Mouse (Mus musculus) midbrain, embryonic 14.5 days (tissue): ENCODE data around the gene 1700013G24Rik. TPM values are rescaled to one million over a fixed set of nuclear protein-coding genes. Genes with fewer than 3 reads are reported as not detected.

Experiments used
- ATAC-seq: fragments of 200-750 bp; cut with Nextera tagmentation; 2 replicates; pipeline ENCODE4 v1.8.0; 2017; ENCODE audit warnings: moderate number of reproducible peaks, moderate library complexity; ENCODE audit not compliant: low FRiP score, low TSS enrichment
- DNase-seq: peaks from one replicate; pipeline ENCODE4 v3.0.0-alpha.2; 2015
- H3K27ac ChIP-seq: fragments of 300-500 bp; sonication (generic); replicated peaks from 2 replicates; pipeline ENCODE4 v1.5.1; 2014; ENCODE audit warnings: mild to moderate bottlenecking, low read depth, low read length, moderate library complexity
- H3K27me3 ChIP-seq: fragments of 300-500 bp; sonication (generic); 2 replicates; pipeline ENCODE4 v1.6.1; 2014; ENCODE audit warnings: low read length, control low read depth, mixed read lengths; ENCODE audit not compliant: control insufficient read depth, insufficient read depth
- H3K36me3 ChIP-seq: fragments of 300-500 bp; sonication (generic); 2 replicates; pipeline ENCODE4 v1.6.1; 2014; ENCODE audit warnings: low read length, control low read depth; ENCODE audit not compliant: control insufficient read depth, insufficient read depth
- H3K4me1 ChIP-seq: fragments of 300-500 bp; sonication (generic); 2 replicates; pipeline ENCODE4 v1.6.1; 2014; ENCODE audit warnings: mild to moderate bottlenecking, antibody characterized with exemption, low read length, control low read depth; ENCODE audit not compliant: control insufficient read depth, insufficient read depth
- H3K4me2 ChIP-seq: fragments of 300-500 bp; sonication (generic); 2 replicates; pipeline ENCODE4 v1.6.1; 2014; ENCODE audit warnings: mild to moderate bottlenecking, low read length, moderate library complexity
- H3K4me3 ChIP-seq: fragments of 300-500 bp; sonication (generic); replicated peaks from 2 replicates; pipeline ENCODE4 v1.5.1; 2014; ENCODE audit warnings: low read depth, low read length
- H3K9ac ChIP-seq: fragments of 300-500 bp; sonication (generic); replicated peaks from 2 replicates; pipeline ENCODE4 v1.6.1; 2014; ENCODE audit warnings: mild to moderate bottlenecking, low read length, moderate library complexity
- H3K9me3 ChIP-seq: fragments of 300-500 bp; sonication (generic); 2 replicates; pipeline ENCODE4 v1.6.1; 2016; ENCODE audit warnings: low read length, control low read depth, mixed read lengths; ENCODE audit not compliant: control insufficient read depth
- WGBS: fragments of 180-500 bp; shearing (Covaris S2); extraction: QIAGEN DNeasy Blood & Tissue Kit; methylation state at CpG from one replicate; pipeline ENCODE4 v1.1.7; 2014; 5-methylcytosine and 5-hydroxymethylcytosine counted together
- polyA plus RNA-seq: library from polyadenylated mRNA; unstranded; fragments of >200 nt; fragmentation: Nextera tagmentation; extraction: Ambion mirVana; gene quantifications from 2 replicates; pipeline ENCODE4 v1.2.1, GENCODE M21; 2014

Gene 1700013G24Rik
- polyA plus RNA-seq, 1 experiment from 2014 or later, result not detected

- H3K4me3 ChIP-seq, result no peak overlapping the region
- no peaks in the 10 kb centered on the region for H3K27me3 ChIP-seq
- no peaks in the 10 kb centered on the region for H3K4me1 ChIP-seq
- no peaks in the 10 kb centered on the region for H3K9me3 ChIP-seq
- no peak overlapping the region for H3K4me2 ChIP-seq
- no peak overlapping the region for H3K27ac ChIP-seq
- ATAC-seq (no peak), DNase-seq (no peak)
- WGBS, result 86% methylated on average over 8 of the region's 8 CpGs
- no peaks in the 10 kb centered on the region for H3K36me3 ChIP-seq
- H3K9ac ChIP-seq, result no peak overlapping the region
Measured at GRCm38 (mm10) chr4:137436979-137437669, 16.0 kb upstream of the 1700013G24Rik start.

- Histone ChIP-seq H3K4me1 (no peaks in the 10 kb centered on the region), H3K27me3 (no peaks in the 10 kb centered on the region), H3K36me3 (no peaks in the 10 kb centered on the region), H3K27ac (no peak overlapping the region), H3K9ac (no peak overlapping the region), H3K4me3 (no peak overlapping the region), H3K4me2 (no peak overlapping the region), H3K9me3 (no peaks in the 10 kb centered on the region)
- 91% methylated on average over 8 of the region's 8 CpGs for WGBS
- ATAC-seq, result no peak
- DNase-seq, result no peak
Measured at GRCm38 (mm10) chr4:137438842-137439241, 14.2 kb upstream of the 1700013G24Rik start.

- Histone ChIP-seq H3K4me1 (no peaks in the 10 kb centered on the region), H3K27me3 (no peaks in the 10 kb centered on the region), H3K9me3 (no peaks in the 10 kb centered on the region), H3K36me3 (no peaks in the 10 kb centered on the region), H3K9ac (no peak overlapping the region), H3K4me2 (no peak overlapping the region), H3K27ac (no peak overlapping the region), H3K4me3 (no peak overlapping the region)
- 85% methylated on average over 4 of the region's 4 CpGs for WGBS
- no peak for DNase-seq
- ATAC-seq, result no peak
Measured at GRCm38 (mm10) chr4:137441332-137441731, 11.8 kb upstream of the 1700013G24Rik start.

- Histone ChIP-seq H3K4me2 (no peak overlapping the region), H3K27me3 (no peaks in the 10 kb centered on the region), H3K4me1 (no peaks in the 10 kb centered on the region), H3K4me3 (no peak overlapping the region), H3K9me3 (no peaks in the 10 kb centered on the region), H3K27ac (no peak overlapping the region), H3K9ac (no peak overlapping the region), H3K36me3 (no peaks in the 10 kb centered on the region)
- DNase-seq (peak; percentile 87), ATAC-seq (no peak)
- 34% methylated on average over 5 of the region's 5 CpGs for WGBS
Measured at GRCm38 (mm10) chr4:137443625-137444024, 9.5 kb upstream of the 1700013G24Rik start.

GRCm38 (mm10) chr4:137445881-137446280 lies 7.2 kb upstream of the 1700013G24Rik start:
- Histone ChIP-seq H3K9me3 (no peaks in the 10 kb centered on the region), H3K27me3 (no peaks in the 10 kb centered on the region), H3K4me2 (no peak overlapping the region), H3K9ac (no peak overlapping the region), H3K4me3 (no peak overlapping the region), H3K4me1 (no peaks in the 10 kb centered on the region), H3K27ac (no peak overlapping the region), H3K36me3 (no peaks in the 10 kb centered on the region)
- 92% methylated on average over 4 of the region's 4 CpGs for WGBS
- no peak for DNase-seq
- no peak for ATAC-seq

GRCm38 (mm10) chr4:137447363-137448196 lies 5.5 kb upstream of the 1700013G24Rik start:
- DNase-seq (peak; percentile 9), ATAC-seq (no peak)
- H3K9ac ChIP-seq, result no peak overlapping the region
- H3K36me3 ChIP-seq, result no peaks in the 10 kb centered on the region
- no peaks in the 10 kb centered on the region for H3K9me3 ChIP-seq
- no peak overlapping the region for H3K4me3 ChIP-seq
- H3K4me2 ChIP-seq, result no peak overlapping the region
- WGBS, result 64% methylated on average over 7 of the region's 7 CpGs
- no peak overlapping the region for H3K27ac ChIP-seq
- H3K27me3 ChIP-seq, result no peaks in the 10 kb centered on the region
- no peaks in the 10 kb centered on the region for H3K4me1 ChIP-seq

- 51% methylated on average over 6 of the region's 6 CpGs for WGBS
- peak; percentile 60 for DNase-seq
- H3K4me3 ChIP-seq, result no peak overlapping the region
Measured at GRCm38 (mm10) chr4:137448197-137448596, 4.9 kb upstream of the 1700013G24Rik start.

GRCm38 (mm10) chr4:137448641-137449040 lies 4.4 kb upstream of the 1700013G24Rik start:
- Histone ChIP-seq H3K36me3 (no peaks in the 10 kb centered on the region), H3K27ac (no peak overlapping the region), H3K9me3 (no peaks in the 10 kb centered on the region), H3K4me1 (no peaks in the 10 kb centered on the region), H3K4me2 (no peak overlapping the region), H3K4me3 (no peak overlapping the region), H3K27me3 (no peaks in the 10 kb centered on the region), H3K9ac (no peak overlapping the region)
- ATAC-seq, result no peak
- WGBS, result 50% methylated on average over 2 of the region's 2 CpGs
- peak; percentile 26 for DNase-seq

More at GRCm38 (mm10) chr4:137448197-137448596, 4.9 kb upstream of the 1700013G24Rik start:
- Histone ChIP-seq H3K9me3 (no peaks in the 10 kb centered on the region), H3K9ac (no peak overlapping the region), H3K36me3 (no peaks in the 10 kb centered on the region), H3K27me3 (no peaks in the 10 kb centered on the region), H3K4me1 (no peaks in the 10 kb centered on the region), H3K27ac (no peak overlapping the region), H3K4me2 (no peak overlapping the region)
- no peak for ATAC-seq
